Mouse (Mus musculus) activated CD4-positive, CD25-positive, alpha-beta regulatory T cell, adult 4 months (primary cell): Measurements from ENCODE around the gene Rassf5. TPM values are rescaled to one million over a fixed set of nuclear protein-coding genes. Genes with fewer than 3 reads are reported as not detected.

Experiments used
- ATAC-seq: one replicate; pipeline ENCODE4 v1.8.0; 2017
- polyA plus RNA-seq, 2 experiments: library from polyadenylated mRNA; unstranded; fragments of 100-300 nt; shearing (Covaris generic); gene quantifications; one replicate each; pipeline ENCODE4 v1.2.1; 2017

Gene Rassf5
- 100 to 1,000 TPM; 278 to 305 TPM for polyA plus RNA-seq

DNA sequence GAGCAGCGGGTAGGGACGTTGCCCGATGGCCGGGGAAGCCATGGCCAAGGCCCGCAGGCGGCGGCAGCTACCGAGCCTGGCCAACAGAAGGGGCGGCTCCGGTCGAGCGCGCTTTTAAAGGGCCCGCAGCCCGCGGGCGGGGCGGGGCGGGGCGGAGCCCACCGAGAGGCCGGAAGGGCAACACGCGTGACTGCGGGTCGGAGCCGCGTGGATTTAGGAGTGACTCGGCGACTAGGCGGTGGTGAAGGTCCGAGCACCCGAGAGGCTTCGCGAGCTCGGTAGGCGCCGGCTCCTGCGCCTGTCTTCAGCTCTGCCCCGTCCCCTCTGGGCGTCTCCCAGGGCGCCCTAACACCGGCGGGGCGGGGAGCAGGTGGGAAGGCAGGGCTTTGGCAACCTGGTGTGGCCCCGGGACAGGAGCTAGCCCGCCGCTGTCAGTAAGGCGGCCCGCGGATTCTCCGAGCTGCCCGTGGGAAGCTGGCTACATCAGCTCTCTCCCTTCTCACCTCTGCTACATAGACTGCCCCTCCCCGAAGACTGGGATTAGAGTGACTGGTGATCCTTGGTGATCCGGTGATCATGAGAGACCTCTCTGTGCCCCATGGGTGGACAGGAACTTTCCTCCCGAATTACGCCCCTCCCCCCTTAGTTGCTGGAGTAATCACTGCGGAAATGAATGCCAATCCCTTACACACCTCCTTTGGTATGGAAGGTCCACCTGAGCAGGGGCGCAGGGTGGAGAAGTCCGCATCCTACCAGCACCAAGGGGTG is at the start of gene Rassf5:
Gene Rassf5 (minus strand): TSS at position 170 of the 768 bp plus-strand sequence.
- ATAC-seq = peak; percentile 43

DNA sequence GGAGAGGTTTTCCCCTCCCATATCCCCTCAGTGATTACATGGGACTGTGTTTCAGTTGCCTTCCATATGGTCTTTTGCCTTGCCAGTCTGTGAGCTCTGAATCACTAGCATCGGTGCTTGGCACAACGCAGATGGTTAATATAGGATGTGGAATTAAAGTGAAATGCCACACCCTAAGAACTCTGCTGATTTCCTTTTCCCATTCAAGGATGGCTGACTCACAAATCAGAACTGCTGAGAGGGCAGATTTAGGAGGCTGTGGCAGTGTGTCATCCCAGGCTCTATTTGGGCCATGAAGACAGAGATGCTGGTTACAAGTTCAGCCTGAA is 48.8 kb upstream of the Rassf5 start:
- ATAC-seq = no peak

DNA sequence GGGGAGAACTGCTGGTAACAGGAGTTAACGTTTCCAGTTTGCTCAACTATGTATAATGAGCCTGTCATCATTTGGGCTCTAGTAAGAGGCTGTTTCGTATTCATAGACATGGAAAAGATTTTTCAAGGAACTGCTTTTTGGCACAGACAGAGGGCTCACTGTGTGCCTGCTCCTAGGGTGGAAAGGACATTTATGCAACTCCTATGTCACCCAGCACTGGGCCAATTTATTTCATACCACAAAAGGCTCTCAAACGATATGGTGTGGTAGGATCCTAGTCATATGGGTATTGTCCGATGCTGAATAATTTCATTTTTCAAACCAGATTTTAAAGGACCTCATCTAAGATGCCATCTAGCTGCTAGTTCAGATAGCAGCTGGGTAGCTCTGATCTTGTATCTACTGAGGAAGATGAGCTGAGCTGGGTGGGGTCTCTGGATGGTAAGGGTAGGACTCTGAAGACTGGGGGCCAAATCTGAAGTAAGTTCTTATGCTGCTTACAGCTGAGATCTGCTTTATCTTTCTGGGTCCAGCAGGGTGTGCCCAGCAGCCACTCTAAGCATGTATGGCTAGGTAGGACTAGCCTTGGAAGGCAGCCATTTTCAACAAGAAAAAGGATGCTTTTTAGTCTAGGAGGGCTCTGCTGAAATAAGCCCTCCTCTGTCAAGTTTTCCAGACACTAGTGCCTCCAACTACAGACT is 48.3 kb upstream of the Rassf5 start:
- ATAC-seq = no peak

DNA sequence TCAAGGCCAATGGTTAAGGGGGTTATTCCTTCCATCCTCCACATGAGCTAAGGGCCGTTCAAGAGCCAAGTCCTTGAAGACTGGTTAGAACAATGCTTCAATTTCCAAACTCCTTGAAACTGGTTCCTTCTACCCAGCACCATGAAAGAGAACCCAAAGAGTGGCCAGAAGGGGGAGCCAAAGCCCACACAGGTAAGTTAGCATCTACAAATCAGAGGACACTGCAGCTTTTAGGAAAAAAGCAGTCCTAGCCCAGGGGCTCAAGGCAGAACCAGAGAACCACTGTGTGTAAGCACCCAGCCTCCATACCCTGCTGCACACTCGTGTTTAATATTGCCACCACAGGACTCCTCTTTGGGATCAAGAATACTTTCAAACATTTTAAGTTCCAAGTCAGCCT is 45.6 kb upstream of the Rassf5 start:
- peak; percentile 63 for ATAC-seq

DNA sequence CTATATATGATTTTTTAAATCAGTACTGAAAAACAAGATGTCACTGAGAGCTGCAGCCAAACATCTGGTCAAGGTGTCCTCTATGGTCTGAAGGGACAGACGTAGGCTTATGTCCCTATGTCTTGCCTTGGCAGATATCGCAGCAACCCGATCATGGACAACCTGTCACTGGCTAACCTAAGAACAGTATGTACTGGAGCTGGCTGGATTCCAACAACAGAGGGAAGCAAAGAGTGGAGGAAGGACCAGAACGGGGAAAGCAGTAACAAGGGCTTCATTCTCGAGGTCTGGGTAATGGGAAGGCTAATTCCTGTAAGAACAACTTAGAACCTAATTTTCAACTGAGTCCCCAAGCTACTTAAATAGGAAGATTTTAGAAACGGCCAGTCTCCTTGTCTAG is 43.9 kb upstream of the Rassf5 start:
- no peak for ATAC-seq

DNA sequence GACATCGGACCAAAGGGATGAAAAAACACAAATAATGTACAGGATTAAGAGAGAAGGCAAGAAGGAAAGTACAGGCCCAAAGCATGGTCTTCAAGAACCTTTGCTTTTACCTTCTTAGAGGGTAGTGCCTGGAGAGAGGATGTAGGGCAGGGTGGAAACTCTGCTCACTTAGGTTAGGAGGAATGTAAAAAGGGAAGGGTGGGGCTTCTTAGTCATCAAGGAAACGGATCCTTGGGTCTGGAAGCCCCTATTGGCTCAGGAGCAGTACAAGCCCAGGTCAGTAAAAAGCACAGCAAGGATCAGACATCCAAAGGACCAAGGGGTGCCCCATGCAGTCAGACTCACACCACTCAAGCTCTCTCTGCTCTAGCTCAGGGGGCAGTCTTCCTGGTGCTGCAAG is 42.2 kb upstream of the Rassf5 start:
- no peak for ATAC-seq

DNA sequence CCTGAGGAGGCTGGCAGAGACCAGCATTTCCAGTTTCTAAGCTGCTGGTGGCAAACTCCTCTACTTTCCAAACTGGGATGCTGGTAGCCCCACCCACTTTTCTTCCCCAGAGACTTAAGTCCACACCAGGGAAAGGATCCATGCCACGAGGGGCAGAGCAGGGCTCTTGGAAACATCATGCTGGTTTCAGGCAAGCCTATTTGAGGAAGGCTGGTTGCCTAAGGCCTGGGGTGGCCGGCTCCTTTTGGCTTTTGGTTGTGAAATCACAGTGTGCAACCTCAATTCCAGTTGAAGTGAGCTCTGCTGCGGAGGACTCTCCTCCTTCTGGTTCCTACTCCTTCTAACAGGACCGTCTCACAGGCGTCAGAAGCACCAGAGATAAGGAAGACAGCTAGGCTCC is 41.7 kb upstream of the Rassf5 start:
- no peak for ATAC-seq

DNA sequence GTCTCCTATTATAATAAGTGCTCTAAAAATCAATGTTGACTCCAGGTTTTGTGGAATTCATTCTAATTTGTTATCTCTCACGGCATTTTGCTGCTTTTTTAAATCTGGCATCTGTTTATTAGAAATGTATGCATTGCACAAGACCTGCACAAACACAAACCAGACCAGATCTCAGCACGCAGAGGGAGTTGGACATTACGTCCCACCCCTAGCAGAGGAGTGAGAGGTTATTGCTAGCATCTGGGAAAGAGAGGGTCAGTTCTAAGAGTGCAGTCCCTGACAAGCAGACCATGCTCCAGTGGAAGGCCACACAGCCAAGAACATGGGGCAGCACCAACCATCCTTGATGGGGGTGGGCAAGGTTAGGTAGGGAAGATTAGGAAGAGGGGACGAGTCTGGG is 39.6 kb upstream of the Rassf5 start:
- no peak for ATAC-seq

DNA sequence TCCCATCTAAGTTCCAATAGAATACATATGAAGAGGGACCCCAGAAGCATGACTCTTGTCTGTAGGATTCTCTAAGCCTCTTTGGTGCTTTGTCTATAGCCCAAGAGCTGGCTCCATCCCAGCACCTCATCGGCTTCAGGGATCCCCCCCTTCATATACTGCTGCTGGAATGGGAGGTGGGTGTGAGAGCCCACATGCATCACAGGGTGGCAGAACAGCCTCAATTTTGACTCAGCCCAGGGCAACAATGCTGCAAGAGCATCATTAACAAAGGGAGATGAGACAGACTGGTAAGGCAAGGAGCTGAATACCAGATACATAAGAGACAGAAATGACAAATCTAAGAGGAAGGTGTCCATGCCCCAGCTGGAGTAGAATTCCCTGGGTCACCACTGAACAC is 39.1 kb upstream of the Rassf5 start:
- no peak for ATAC-seq

DNA sequence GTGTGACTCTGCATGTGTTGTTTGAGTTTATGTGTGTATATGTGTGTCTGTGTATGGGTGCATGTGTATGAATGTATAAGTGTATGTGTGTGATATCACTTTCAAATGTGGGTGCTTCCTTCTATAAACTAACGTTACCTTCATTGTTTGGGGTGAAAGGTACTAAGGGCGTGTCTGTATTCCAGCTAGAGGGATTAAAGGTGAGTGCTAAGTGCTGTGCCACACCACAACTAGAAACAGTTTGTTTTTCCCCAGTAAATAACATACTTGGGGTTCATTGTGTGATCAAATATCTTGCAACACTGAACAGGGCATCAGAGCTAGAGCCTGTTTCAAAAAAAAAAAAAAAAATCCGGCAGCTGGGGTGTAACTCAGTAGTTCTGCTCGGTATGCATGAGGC is 36.7 kb upstream of the Rassf5 start:
- ATAC-seq = no peak

DNA sequence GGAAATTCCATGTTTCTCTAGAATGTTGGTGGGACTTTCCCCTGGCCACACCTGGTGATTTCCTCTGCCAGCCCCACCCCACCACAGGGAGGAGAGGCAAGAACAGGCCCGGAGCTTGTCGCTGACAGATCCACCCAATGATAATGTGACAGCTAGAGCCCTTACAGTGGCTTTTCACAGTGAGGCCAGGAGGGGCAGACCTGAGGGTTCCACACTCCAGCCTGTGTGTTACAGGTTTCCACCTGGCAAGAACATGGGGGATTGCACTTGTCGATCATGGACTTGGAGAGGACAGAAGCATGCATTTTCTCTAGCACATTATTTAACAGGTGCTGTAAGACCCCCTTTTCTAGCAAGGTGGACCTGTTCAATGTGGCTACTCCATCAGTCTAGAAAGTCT is 35.2 kb upstream of the Rassf5 start:
- peak; percentile 85 for ATAC-seq

DNA sequence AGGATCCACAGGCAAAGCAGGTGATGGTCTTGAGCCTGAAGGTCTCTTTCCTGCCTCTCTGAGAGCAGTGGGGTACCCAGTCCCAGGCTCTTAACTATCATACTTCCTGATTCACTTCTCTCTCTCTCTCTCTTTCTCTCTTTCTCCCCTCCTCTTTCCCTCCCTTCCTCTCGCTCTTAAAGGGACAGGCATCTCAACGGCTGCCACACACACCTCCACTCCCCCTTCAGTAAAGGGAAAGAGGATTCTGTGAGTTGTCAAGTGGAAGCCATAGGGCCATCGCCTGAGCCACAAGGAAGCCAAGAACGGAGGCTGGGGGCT is 34.4 kb upstream of the Rassf5 start, which contains the start of gene Ikbke:
Gene Ikbke (minus strand): TSS at position 151 of the 321 bp plus-strand sequence.
- peak; percentile 64 for ATAC-seq

DNA sequence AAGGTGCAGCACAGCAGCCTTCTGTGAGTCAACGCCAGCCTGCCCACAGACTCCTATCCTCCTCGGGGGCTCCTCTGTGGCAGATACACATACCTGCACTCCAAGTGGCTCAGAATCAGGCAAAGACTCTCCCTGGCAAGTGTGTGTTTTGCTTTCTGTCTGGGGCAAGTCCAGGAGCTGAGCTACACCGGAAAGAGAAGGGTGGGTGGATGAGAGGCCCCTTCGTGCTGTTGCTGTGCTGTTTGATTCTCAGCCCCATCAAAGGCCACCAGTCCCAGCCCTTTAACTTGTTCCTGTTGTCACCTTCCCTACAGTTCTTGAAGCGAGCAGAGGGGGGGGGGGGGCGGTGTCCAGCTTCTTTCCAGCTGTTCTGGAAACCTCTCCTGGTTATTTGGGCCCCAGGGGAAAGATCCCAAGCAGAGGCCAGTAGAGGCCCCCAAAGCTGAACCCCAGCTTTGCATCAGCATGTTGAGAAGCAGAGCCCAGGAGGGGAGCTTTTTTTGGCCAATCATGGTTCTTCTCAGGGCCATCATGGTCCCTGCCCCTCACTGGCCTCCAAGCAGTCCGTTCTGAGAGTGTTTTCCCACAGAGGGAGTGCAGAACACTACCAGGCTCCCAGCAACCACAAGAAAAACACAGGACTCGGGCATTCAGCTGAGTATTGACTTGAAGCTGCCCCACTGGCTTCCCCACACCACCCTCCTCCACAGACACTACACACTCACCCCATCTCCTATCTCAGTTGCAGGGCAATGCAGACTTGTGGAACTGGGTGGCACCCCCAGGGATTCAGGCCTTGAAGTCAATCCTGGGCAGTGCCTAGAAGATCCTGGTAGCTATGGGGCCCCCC is 33.8 kb upstream of the Rassf5 start:
- peak; percentile 61 for ATAC-seq

DNA sequence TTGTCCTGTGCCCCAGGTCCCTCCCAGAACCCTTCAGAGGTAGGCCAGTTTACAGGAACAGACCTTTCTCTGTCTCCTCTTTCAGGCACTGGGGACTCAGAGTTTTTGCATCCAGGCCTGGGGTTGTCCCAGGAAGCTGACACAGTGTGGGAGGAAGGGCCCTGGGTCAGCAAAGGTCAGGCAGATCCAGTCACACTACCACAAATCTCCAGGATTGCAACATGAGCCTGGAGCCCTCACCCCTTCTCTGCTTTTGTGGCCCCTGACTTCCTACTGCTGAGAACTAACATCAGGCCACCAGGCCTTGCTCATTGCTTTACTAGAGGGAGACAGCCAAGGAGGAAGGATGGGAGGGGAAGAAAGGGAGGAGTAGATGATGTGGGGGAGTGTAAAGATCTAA is 31.8 kb upstream of the Rassf5 start:
- no peak for ATAC-seq

DNA sequence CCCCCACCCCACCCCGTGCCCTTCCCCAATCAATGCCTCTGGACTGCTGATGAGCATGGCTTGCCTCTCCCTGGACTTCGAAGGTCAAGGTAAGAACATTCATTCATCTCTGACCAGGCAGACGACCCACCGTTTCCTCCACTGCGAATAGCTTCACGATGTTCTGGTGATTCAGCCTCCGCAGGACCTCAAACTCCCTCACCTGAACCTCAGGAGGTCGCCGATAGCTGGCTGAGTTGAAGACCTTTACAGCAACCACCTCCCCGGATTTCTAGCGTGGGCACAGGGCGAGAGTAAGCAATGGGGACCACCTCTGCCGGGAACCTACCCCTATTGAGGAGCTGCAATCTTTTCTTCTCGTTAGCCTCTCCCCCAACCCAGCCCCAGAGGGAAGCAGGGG is 30.5 kb upstream of the Rassf5 start:
- no peak for ATAC-seq

DNA sequence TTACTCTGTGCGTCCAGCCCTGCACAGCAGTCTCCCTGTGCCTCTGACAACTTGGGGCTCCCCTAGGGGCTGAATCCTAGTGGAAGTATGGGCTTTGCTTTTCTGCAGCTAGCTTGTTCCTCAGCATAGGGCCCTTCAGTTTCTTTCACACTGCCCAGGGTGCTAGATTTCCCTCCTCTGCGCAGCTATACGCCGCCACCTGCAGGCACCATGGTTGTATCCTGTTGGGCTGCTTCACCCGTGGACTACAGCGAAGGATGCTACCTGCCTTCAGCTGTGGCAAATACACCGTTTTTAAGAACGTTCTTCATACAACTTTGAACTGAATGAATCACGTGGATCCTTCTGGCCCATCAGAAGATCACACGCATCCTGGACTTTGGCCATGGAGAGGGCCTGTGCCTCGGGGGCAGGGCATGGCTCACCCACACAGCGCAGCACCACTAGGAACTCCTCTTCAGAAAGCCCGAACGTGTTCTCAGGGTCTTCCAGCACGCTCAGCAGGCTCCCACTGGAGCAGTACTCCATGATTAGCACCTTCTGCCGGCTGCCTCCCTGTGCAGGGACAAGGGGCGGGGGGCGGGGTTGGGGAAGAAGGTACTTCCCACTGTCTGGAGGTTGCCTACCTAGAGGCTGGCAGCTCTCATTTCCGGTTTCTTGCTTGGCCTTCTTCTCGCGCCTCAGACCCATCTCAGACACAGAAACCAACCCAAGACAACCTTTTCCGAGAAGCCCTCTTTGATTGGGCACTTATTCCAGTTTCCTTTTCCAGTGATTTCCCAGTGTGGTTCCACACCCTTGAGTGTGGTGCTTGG is 29.9 kb upstream of the Rassf5 start:
- ATAC-seq = no peak

DNA sequence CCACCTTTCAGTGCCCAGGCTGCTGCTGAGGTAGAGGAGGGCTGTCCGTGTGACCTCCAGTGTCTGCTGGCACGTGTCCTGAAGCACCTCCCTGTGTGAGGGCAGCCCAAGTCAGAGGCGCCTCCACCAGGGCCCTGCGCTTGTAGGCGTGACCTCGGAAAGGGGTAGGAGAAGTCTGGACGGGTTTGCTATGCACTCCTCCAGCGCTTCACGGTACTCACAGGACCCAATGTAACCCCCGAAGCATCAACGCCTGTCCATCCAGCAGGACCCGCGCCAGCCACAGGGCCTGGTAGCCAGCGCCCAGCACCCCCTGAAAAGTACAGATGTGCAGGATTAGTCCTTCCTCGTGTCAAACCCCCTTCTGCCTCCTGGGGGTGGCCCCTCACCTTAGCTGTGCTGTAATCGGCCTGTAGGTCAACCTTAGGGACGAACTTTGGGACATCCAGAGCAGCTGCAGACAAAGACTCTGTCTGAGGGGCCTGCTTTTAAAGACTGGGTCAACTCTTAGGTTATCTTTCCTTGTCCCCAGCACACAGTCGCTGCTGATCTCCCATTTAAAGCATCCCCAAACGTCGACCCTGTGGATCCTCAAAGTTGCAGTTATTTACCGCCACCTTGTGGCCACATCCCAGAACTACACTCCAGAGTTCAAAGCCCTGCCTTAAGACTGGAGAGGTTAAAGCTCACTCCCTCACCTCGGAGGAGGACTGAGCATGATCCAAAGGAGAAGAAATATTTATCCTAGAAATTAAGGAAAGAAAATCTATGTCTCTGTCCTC is 24.9 kb upstream of the Rassf5 start:
- peak; percentile 80 for ATAC-seq

DNA sequence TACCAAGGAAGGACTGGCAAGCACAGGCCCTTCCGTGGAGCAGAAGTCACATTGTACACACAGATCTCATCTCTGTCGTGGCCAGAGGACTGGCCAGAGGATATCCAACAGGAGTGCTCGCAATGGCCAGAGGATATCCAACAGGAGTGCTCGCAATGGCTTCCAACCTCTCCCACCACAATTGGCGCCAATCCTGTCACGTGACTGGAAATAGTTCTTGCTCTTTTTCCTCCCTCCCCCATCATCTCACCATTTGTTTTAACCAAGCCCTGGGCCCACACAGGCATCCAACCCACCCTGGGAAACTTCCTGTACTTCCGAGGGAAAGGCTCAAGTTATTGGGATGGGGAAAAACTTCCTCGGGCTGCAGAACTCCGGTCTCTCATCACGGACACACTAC is 23.7 kb upstream of the Rassf5 start:
- ATAC-seq = no peak

DNA sequence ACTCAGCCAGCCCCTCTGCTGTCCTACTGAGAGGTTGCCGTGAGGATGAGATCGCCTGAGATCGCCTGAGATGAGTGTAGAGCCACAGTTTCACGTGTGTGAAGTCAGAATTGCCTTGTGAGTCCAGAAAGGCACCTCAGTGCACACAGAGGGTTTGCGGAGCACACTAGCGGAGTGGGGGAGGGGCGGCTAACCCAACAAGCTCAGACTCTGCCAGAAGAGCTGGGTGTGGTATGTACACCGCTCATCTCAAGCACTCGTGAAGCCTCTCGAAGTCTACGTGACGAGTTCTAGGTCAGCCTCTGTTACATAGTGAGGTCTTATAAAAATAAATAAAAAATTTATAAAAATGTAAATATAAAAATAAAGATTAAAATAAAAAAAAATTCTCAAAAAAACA is 18.8 kb upstream of the Rassf5 start:
- ATAC-seq = no peak

DNA sequence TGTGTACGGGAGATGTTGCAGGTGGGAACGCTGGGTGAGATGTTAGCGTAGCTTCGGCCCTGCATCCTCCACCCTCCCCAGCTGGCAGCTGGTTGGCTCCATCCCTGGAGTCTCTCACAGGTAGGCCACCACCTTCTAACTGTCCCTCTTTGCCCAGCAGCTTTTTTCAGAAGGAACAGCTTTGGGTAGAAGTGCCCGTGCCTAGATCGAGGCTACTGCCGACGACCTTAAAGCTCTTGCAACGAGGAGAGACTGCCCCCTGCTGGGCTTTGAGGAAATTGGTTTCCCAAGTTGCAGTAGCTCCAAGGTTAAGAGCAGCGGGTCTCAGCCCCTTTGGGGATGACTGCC is 15.2 kb upstream of the Rassf5 start:
- ATAC-seq = peak; percentile 16

DNA sequence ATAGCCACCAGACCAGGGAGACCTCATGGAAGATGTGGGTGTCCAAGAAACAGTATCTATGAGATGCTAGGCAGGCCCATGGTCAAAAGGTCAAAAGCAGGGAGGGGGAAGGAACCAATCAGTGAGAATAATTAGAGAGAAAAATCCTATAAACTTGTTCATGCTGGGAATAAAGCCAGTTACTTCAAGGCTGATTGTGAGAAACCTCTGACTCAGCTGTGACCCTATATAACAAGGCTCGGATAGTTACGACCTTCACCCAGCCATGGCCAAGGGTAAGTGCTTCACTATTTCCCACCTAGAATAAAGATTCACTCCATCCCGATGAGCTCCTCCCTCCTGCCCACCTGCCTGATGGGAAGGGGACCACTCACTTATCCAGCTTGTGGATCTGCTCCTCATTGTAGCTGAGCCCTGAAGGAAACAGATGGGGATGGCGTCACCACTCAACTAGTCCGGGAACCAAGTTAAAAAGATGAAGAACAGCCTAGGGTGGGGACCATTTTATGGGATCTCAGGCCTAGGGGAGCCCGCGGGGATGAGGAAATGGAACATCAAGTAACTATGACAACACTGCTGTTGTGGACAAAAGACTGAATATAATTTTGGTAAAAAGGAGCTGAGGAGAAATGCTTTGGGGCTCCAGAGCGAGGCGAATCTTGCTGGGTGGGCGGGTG is 14.7 kb upstream of the Rassf5 start:
- ATAC-seq = no peak
